Mouse (Mus musculus) lung, postnatal 0 days (tissue): ENCODE measurements at regions not wholly inside any gene's neighbourhood (a gene's known extent, or its start where the extent isn't known, plus 50 kb on each side); places are given as distances from the start of the nearest gene placed in this dataset.

Experiments
- ATAC-seq: fragments of 200-750 bp; cut with Nextera tagmentation; 2 replicates; pipeline ENCODE4 v1.8.0; 2017; ENCODE audit warnings: moderate library complexity
- DNase-seq: peaks from one replicate; pipeline ENCODE4 v3.0.0-alpha.2; 2016; ENCODE audit warnings: low spot score
- H3K27ac ChIP-seq: fragments of 300-500 bp; sonication (generic); 2 replicates; pipeline ENCODE4 v1.5.1; 2014; ENCODE audit warnings: antibody characterized with exemption, mild to moderate bottlenecking, low read length, mixed read lengths
- H3K27me3 ChIP-seq: fragments of 300-500 bp; sonication (generic); replicated peaks from 2 replicates; pipeline ENCODE4 v1.6.1; 2014; ENCODE audit warnings: low read length, mixed read lengths; ENCODE audit not compliant: insufficient read depth
- H3K36me3 ChIP-seq: fragments of 300-500 bp; sonication (generic); 2 replicates; pipeline ENCODE4 v1.6.1; 2014; ENCODE audit warnings: low read length, mixed read lengths; ENCODE audit not compliant: insufficient read depth
- H3K4me1 ChIP-seq: fragments of 300-500 bp; sonication (generic); 2 replicates; pipeline ENCODE4 v1.6.1; 2014; ENCODE audit warnings: antibody characterized with exemption, low read depth, low read length, mixed read lengths; ENCODE audit not compliant: insufficient read depth
- H3K4me2 ChIP-seq: fragments of 300-500 bp; sonication (generic); replicated peaks from 2 replicates; pipeline ENCODE4 v1.6.1; 2014; ENCODE audit warnings: low read depth, mild to moderate bottlenecking, low read length, moderate library complexity, mixed read lengths
- H3K4me3 ChIP-seq: fragments of 300-500 bp; sonication (generic); 2 replicates; pipeline ENCODE4 v1.5.1; 2014; ENCODE audit warnings: low read depth, low read length
- H3K9ac ChIP-seq: fragments of 300-500 bp; sonication (generic); replicated peaks from 2 replicates; pipeline ENCODE4 v1.6.1; 2014; ENCODE audit warnings: low read depth, mild to moderate bottlenecking
- H3K9me3 ChIP-seq: fragments of 300-500 bp; sonication (generic); 2 replicates; pipeline ENCODE4 v1.6.1; 2016; ENCODE audit warnings: low read length, mixed read lengths
- CTCF ChIP-seq: IDR thresholded peaks from 2 replicates; pipeline ENCODE4 v1.5.1; 2016; ENCODE audit warnings: antibody characterized with exemption, mild to moderate bottlenecking
- EP300 ChIP-seq: IDR thresholded peaks from 2 replicates; pipeline ENCODE4 v1.6.1; 2016; ENCODE audit warnings: antibody characterized with exemption, mild to moderate bottlenecking, control low read depth
- WGBS: fragments of 180-500 bp; shearing (Covaris S2); extraction: QIAGEN DNeasy Blood & Tissue Kit; methylation state at CpG from one replicate; pipeline ENCODE4 v1.1.7; 2014; 5-methylcytosine and 5-hydroxymethylcytosine counted together

DNA sequence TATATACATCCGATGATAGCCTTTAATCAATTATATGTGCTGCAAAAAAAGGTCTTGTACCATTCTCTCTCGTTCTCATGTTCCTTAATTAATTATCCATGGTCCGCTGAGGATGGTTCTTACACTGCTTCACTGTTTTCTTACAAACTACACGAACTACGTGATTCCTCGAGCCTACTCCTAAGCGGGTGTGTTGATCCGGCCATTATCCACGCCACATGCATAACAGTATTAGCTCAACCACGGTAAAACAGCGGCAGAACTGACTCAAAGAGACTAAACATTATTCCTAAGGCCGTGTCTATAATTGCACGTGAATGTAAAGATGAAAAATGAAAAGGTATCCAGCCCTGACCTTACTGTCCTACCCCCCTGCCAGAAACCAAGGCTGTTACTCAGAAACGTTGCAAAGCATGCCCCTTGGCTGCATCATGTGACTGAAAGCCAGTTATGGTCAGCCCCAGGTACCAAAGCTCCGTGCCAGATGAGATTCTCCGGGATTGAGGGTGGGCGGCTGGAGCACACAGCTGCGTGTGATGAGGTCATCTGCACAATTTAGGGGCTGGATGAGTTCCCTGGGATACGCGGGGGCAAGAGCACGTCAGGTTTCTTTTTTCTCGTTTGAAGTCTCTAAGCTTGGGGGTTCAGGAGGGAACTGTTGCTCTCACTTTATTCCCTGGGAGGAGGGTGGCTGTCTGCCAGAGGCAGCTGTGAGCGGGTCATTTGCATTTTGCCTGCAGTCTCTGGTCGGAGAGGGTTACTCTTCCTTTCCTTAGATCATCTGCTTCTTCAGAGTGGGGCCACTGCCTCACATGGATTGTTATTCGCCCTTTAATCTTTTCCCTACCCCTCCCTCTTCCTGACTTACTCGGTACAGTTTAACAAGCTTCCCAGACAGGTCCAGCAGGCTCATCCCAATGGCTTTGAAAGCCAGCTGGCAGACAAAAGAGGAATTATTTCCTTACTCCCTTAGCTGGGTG is 384.9 kb downstream of the Mllt3 start:
- Histone ChIP-seq H3K27me3 (no peaks in the 10 kb centered on the region), H3K9ac (no peak overlapping the region), H3K4me1 (peaks cover 7% of the 10 kb centered on the region; the same call in 1 of the 2 replicates), H3K27ac (no peak overlapping the region), H3K36me3 (no peaks in the 10 kb centered on the region), H3K9me3 (no peaks in the 10 kb centered on the region), H3K4me3 (peak overlapping the region; percentile 28), H3K4me2 (peak overlapping the region; percentile 59)
- DNase-seq = peak; percentile 33
- ATAC-seq = peak; percentile 47
- TF ChIP-seq EP300 = no peak
- no peak for TF ChIP-seq CTCF
- 19% methylated on average over 26 of the region's 26 CpGs for WGBS

DNA sequence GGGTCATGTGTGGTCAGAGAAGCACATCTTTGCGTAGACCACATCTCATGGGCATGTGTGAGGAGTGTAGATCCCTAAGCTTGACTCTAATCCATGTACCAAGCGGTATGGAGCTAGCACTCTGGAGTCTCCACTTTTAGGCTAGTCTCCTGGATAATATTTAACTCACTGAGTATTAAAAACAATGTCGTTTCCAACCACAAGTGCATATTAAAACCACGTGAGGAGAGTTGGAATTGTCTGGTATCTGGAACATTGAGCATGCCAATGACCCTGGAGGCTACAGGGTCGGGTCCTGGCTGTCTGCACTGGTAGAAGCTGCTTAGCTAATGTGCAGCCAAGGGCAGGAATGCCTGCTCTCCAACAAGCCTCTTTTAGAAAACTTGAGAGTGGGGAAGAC is 391.2 kb downstream of the Mllt3 start:
- DNase-seq = peak; percentile 57
- WGBS = 55% methylated on average over 5 of the region's 5 CpGs
- ATAC-seq = peak; percentile 87
- H3K27me3 ChIP-seq = no peaks in the 10 kb centered on the region
- no peaks in the 10 kb centered on the region for H3K36me3 ChIP-seq
- H3K4me2 ChIP-seq = no peak overlapping the region
- no peaks in the 10 kb centered on the region for H3K9me3 ChIP-seq
- H3K4me3 ChIP-seq = no peak overlapping the region
- no peaks in the 10 kb centered on the region for H3K4me1 ChIP-seq
- H3K27ac ChIP-seq = no peak overlapping the region
- TF ChIP-seq EP300 = no peak
- TF ChIP-seq CTCF = no peak
- H3K9ac ChIP-seq = no peak overlapping the region

DNA sequence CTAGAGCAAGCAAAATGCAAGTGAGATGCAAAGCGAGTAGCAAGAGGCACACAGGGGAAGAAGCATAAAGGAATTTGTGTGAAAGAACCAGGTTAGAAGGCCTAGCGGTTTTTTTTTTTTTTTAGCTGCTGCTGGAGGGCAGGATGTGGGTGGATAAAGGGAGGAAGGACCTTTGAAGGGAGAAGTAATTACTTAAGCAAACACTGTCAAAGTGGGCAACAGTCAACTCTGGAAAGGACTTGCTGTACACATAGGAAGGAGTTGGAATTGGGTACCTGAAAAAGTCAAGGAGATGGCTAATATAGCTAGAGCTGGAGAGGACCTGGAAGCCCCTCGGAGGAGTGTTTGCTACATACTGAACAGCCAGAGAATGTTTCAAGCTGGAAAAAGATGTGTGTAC is 391.6 kb downstream of the Mllt3 start:
- Histone ChIP-seq H3K27me3 (no peaks in the 10 kb centered on the region), H3K4me1 (no peaks in the 10 kb centered on the region), H3K27ac (no peak overlapping the region), H3K4me3 (no peak overlapping the region), H3K36me3 (no peaks in the 10 kb centered on the region), H3K4me2 (no peak overlapping the region), H3K9ac (no peak overlapping the region), H3K9me3 (no peaks in the 10 kb centered on the region)
- 48% methylated on average over 3 of the region's 3 CpGs for WGBS
- ATAC-seq = peak; percentile 71
- TF ChIP-seq EP300 = no peak
- TF ChIP-seq CTCF = peak; percentile 11; the same call in 1 of the 2 replicates
- peak; percentile 53 for DNase-seq

DNA sequence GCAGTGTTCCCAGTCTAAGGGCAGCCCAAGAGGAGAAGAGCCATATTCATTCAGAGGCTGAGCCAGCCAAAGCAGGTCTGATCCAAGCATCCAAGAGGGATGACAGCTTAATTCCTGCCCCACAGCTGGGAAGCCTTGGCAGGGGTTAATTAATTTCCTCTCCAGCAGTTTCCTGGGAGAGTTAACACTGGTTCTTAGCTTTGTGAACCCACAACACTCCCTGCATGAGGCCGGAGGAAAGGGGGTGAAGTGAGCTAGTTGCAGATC is 394.9 kb downstream of the Mllt3 start:
- Histone ChIP-seq H3K27ac (no peak overlapping the region), H3K4me1 (no peaks in the 10 kb centered on the region), H3K4me3 (no peak overlapping the region), H3K27me3 (no peaks in the 10 kb centered on the region), H3K9ac (no peak overlapping the region), H3K4me2 (no peak overlapping the region), H3K9me3 (no peaks in the 10 kb centered on the region), H3K36me3 (no peaks in the 10 kb centered on the region)
- DNase-seq = no peak
- TF ChIP-seq CTCF (no peak), EP300 (no peak)
- no peak for ATAC-seq
- 52% methylated on average over 1 of the region's 1 CpGs for WGBS

DNA sequence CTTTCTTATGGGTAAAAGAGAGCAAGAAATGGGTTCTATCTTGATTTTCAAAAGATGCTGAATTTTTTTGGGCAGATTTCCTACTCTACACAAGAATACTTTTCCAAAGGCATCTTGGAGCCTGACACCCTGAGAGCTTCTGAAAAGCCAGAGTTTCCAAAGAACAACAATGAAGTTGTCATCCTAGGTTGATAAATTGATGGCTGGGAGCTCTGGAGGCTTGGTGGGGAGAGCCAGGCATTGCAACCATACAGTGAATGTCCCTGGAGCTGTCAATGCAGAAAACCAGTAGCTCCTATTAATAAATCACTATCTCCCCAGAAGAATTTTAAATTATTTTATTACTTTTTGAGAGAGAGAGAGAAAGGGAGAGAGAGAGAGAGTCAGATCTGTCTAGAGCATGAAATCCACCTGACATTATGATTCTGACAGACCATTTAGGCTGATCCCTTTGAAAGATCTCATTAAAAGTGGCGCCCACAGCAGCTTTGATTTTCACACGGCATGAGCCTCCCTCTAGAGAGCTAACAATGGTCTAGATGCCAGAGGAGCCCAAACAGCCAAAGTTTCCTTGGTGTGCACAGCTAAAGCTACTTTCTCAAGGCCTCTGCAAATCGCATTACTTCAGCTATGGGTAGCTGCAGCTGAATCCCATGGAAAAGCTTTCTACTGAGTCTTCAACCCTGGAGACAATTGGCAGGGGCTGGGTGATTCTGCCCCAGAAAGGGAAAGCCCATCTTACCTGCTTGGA is 395.4 kb downstream of the Mllt3 start:
- Histone ChIP-seq H3K4me3 (no peak overlapping the region), H3K27ac (no peak overlapping the region), H3K9me3 (no peaks in the 10 kb centered on the region), H3K36me3 (no peaks in the 10 kb centered on the region), H3K4me1 (no peaks in the 10 kb centered on the region), H3K9ac (no peak overlapping the region), H3K4me2 (no peak overlapping the region), H3K27me3 (no peaks in the 10 kb centered on the region)
- ATAC-seq (no peak), DNase-seq (no peak)
- WGBS = 81% methylated on average over 3 of the region's 3 CpGs
- TF ChIP-seq EP300 (no peak), CTCF (no peak)

DNA sequence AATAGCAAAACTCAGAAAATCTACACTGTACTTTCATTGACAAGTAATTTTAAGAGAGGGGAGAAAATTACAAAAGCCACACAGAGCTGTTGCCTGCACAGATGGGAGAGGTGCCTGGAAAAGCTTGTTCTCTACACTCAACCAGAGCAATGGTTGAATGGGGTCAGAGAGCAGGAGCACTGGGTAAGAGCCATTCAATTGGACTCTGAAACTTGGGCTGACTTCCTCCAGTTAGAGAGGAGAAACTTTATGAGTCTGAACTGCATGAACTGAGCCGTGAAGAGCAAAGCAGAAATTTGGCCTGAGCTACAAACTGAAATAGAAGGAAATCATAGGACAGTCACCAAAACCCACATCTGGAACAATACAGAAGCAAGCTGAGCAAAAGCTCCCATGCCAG is 380.8 kb upstream of the Slc24a2 start:
- ATAC-seq (no peak), DNase-seq (no peak)
- Histone ChIP-seq H3K4me2 (no peak overlapping the region), H3K27ac (no peak overlapping the region), H3K9ac (no peak overlapping the region), H3K27me3 (no peaks in the 10 kb centered on the region), H3K9me3 (no peaks in the 10 kb centered on the region), H3K4me3 (no peak overlapping the region), H3K36me3 (no peaks in the 10 kb centered on the region), H3K4me1 (no peaks in the 10 kb centered on the region)
- WGBS = 79% methylated on average over 1 of the region's 1 CpGs
- TF ChIP-seq CTCF = no peak
- no peak for TF ChIP-seq EP300
